Mouse (Mus musculus): ENCODE measurements around the gene Spata31d1a.

GRCm38 (mm10) chr13:59690576-59690975 is 19.6 kb downstream of the Spata31d1a start:
- no peak for TF ChIP-seq POLR2A (IDR thresholded peaks at IDR 0.05; ENCODE audit: insufficient read depth, low read depth, low read length)
- no peak for TF ChIP-seq CTCF (IDR thresholded peaks at IDR 0.05; ENCODE audit: insufficient read depth, low read depth, low read length)

Measured in olfactory bulb, adult 2 months (tissue).